Mouse (Mus musculus) thymus, adult 18-20 months (tissue): ENCODE data around the gene Olfr1196.
"Not testable (repeated sequence)": the region's sequence is repeated elsewhere in the genome, so short reads cannot be mapped to it uniquely, and the experiment has no call there.

Experiments used
- DNase-seq, 2 experiments: peaks; one replicate each; pipeline ENCODE4 v3.0.0; 2022; ENCODE audit warnings: mixed read lengths in 2 of 2

Olfr1196 gene

GRCm38 (mm10) chr2:88704497-88704896 is at the start of gene Olfr1196:
Olfr1196 (minus strand) TSS chr2:88704597.
- DNase-seq: no peak

GRCm38 (mm10) chr2:88751270-88751669 is 46.9 kb upstream of the Olfr1196 start, which contains the start of gene Olfr1198:
Olfr1198 (minus strand) TSS chr2:88751370.
- no peak for DNase-seq

GRCm38 (mm10) chr2:88743379-88743778 is 39.0 kb upstream of the Olfr1196 start:
- DNase-seq: no peak

GRCm38 (mm10) chr2:88732266-88732665 is 27.9 kb upstream of the Olfr1196 start, which contains the start of gene Olfr1197:
Olfr1197 (minus strand) TSS chr2:88732366.
- DNase-seq: no peak

- no peak for DNase-seq
These were observed 15.3 kb downstream of the Olfr1196 start, which contains the start of gene Olfr1195 for GRCm38 (mm10) chr2:88689087-88689486. Olfr1195 (minus strand) TSS chr2:88689187.

- DNase-seq: not testable (repeated sequence)
These were observed 29.1 kb downstream of the Olfr1196 start, which contains the start of gene Olfr1193 for GRCm38 (mm10) chr2:88675328-88675727. Olfr1193 (plus strand) TSS chr2:88675628.

GRCm38 (mm10) chr2:88648209-88648608 is 56.2 kb downstream of the Olfr1196 start, which contains the start of gene Olfr1192-ps1:
Olfr1192-ps1 (plus strand) TSS chr2:88648509.
- DNase-seq: no peak
